Comparison of ENCODE assay signal across 24 mouse cellular contexts in the genomic region with DNA sequence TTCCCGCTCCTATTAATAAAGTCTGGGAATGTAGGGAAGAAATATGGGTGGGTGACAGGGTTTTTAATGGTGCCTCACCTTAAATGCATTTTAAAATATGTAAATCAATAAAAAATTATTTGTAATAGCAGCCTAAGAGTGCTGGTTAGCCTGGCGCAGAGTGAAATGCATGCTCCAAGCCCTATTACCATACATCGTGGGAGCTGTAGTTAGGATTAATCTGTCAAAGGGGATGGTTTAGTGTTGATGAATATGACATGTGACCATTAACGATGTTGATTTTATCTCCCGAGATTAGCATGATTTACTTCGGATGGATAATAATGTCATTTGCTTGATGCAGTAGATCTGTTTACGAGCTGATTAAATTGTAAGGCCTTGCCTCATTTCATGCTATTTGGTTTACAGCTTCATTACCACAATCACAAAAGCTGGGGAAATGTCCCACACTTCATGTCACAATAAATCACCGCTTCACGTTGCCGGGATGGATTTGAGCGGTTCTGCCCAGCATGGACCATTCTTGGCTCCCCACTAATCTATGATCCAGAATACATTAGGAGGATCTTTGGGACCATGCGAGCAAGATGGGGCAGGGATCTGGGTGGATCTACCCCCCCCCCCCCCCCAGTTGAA. TPM values are rescaled to one million over a fixed set of nuclear protein-coding genes. Genes with fewer than 3 reads are reported as not detected.
A peak's percentile ranks its signal among the peaks of the same experiment; 100 is the strongest.
DNase-seq lines count a peak whose midpoint lies in the region; ATAC-seq lines count a peak whose summit lies in the region.
"Had no signal": no experiment of that assay in that cellular context is flagged by ENCODE, and none has a peak within 500 bp of the region (broad histone marks: within the 10 kb centered on the region; RNA-seq: fewer than 3 reads in every experiment).

No protein-coding gene starts in this region.

- no peak overlapping the region for H3K27ac ChIP-seq in forebrain, embryonic 16.5 days (ENCODE audit: low read length)
- H3K27ac ChIP-seq in forebrain, embryonic 15.5 days (replicated peaks): no peak overlapping the region
- peak overlapping the region; percentile 57; the same call in 1 of the 2 replicates for H3K27ac ChIP-seq in hindbrain, embryonic 10.5 days
- H3K27ac ChIP-seq in hindbrain, embryonic 16.5 days (ENCODE audit: low read depth, low read length): no peak overlapping the region
- H3K27ac ChIP-seq in neural tube, embryonic 15.5 days (replicated peaks): no peak overlapping the region; the same call in 1 of the 2 replicates
- H3K27ac ChIP-seq: embryonic facial prominence, embryonic 12.5 days; heart, embryonic 13.5 days; stomach, embryonic 15.5 days had no signal

- H3K4me1 ChIP-seq in forebrain, embryonic 16.5 days (replicated peaks; ENCODE audit: control insufficient read depth, insufficient read depth, low read length): peaks cover 2% of the 10 kb centered on the region; the same call in 1 of the 2 replicates
- H3K4me1 ChIP-seq in forebrain, embryonic 15.5 days: peaks cover 6% of the 10 kb centered on the region; the same call in 1 of the 2 replicates
- H3K4me1 ChIP-seq in hindbrain, embryonic 10.5 days (replicated peaks): peaks cover 31% of the 10 kb centered on the region
- H3K4me1 ChIP-seq in hindbrain, embryonic 16.5 days (ENCODE audit: control insufficient read depth, insufficient read depth, low read depth, low read length): no peaks in the 10 kb centered on the region
- peaks cover 24% of the 10 kb centered on the region for H3K4me1 ChIP-seq in neural tube, embryonic 15.5 days
- H3K4me1 ChIP-seq: embryonic facial prominence, embryonic 12.5 days; heart, embryonic 13.5 days; stomach, embryonic 15.5 days had no signal

- no peak overlapping the region for H3K4me3 ChIP-seq in forebrain, embryonic 16.5 days (replicated peaks; ENCODE audit: low read length)
- no peak overlapping the region for H3K4me3 ChIP-seq in forebrain, embryonic 15.5 days
- H3K4me3 ChIP-seq in hindbrain, embryonic 10.5 days: no peak overlapping the region
- H3K4me3 ChIP-seq in hindbrain, embryonic 16.5 days (ENCODE audit: low read length): no peak overlapping the region
- H3K4me3 ChIP-seq in neural tube, embryonic 15.5 days (replicated peaks): no peak overlapping the region
- H3K4me3 ChIP-seq: embryonic facial prominence, embryonic 12.5 days; erythroblast, embryonic 14.5 days; heart, embryonic 13.5 days; megakaryocyte, embryonic 14.5 days; stomach, embryonic 15.5 days had no signal

- 22% methylated on average over 12 of the region's 12 CpGs for WGBS in forebrain, embryonic 16.5 days
- 24% methylated on average over 12 of the region's 12 CpGs for WGBS in forebrain, embryonic 15.5 days
- 74% methylated on average over 12 of the region's 12 CpGs for WGBS in hindbrain, embryonic 10.5 days
- WGBS in hindbrain, embryonic 16.5 days: 39% methylated on average over 12 of the region's 12 CpGs
- 17% methylated on average over 12 of the region's 12 CpGs for WGBS in neural tube, embryonic 15.5 days

- no peaks in the 10 kb centered on the region for H3K36me3 ChIP-seq in forebrain, embryonic 16.5 days (ENCODE audit: control insufficient read depth, insufficient read depth)
- H3K36me3 ChIP-seq in forebrain, embryonic 15.5 days: no peaks in the 10 kb centered on the region
- H3K36me3 ChIP-seq in hindbrain, embryonic 10.5 days: no peaks in the 10 kb centered on the region
- H3K36me3 ChIP-seq in hindbrain, embryonic 16.5 days (ENCODE audit: control insufficient read depth, insufficient read depth, low read length): no peaks in the 10 kb centered on the region
- H3K36me3 ChIP-seq in neural tube, embryonic 15.5 days: no peaks in the 10 kb centered on the region
- H3K36me3 ChIP-seq: embryonic facial prominence, embryonic 12.5 days; heart, embryonic 13.5 days; stomach, embryonic 15.5 days had no signal

- DNase-seq in hindbrain, embryonic 10.5 days (ENCODE audit: low spot score): no peak
- DNase-seq in ovary, adult 18-20 months (ENCODE audit: low spot score): no peak
- DNase-seq in layer of hippocampus, adult 11-12 months (ENCODE audit: low spot score): no peak
- DNase-seq: adrenal gland, adult 2 months; B cell, adult 2 months; cerebellum, adult 8-10 months; gastrocnemius, postnatal 10 days; heart, adult 11 months; kidney, adult 8-10 months; kidney, postnatal 14 days; left cerebral cortex, postnatal 4 days; lung, adult 18-20 months; lung, postnatal 14 days; right cerebral cortex, postnatal 25 days had no signal

- peak; percentile 49; the same call in 1 of the 2 replicates for ATAC-seq in forebrain, embryonic 16.5 days
- no peak for ATAC-seq in forebrain, embryonic 15.5 days (replicated peaks)
- ATAC-seq in hindbrain, embryonic 16.5 days: 0 out of 2 replicates have a peak, but pooled peaks have one; percentile 55
- ATAC-seq in neural tube, embryonic 15.5 days (ENCODE audit: low FRiP score): peak; percentile 63
- ATAC-seq: inflammation-experienced regulatory T-cells, adult 6 months had no signal

- H3K4me2 ChIP-seq in forebrain, embryonic 16.5 days (ENCODE audit: low read length): no peak overlapping the region
- H3K4me2 ChIP-seq in forebrain, embryonic 15.5 days (replicated peaks): no peak overlapping the region
- H3K4me2 ChIP-seq in hindbrain, embryonic 16.5 days (ENCODE audit: low read length): no peak overlapping the region
- no peak overlapping the region for H3K4me2 ChIP-seq in neural tube, embryonic 15.5 days
- H3K4me2 ChIP-seq: embryonic facial prominence, embryonic 12.5 days; heart, embryonic 13.5 days; stomach, embryonic 15.5 days had no signal

- H3K9ac ChIP-seq in forebrain, embryonic 16.5 days (replicated peaks; ENCODE audit: low read depth, low read length): no peak overlapping the region
- H3K9ac ChIP-seq in forebrain, embryonic 15.5 days (replicated peaks): no peak overlapping the region
- no peak overlapping the region for H3K9ac ChIP-seq in hindbrain, embryonic 16.5 days (ENCODE audit: low read depth, low read length)
- no peak overlapping the region for H3K9ac ChIP-seq in neural tube, embryonic 15.5 days (replicated peaks)
- H3K9ac ChIP-seq: embryonic facial prominence, embryonic 12.5 days; heart, embryonic 13.5 days; stomach, embryonic 15.5 days had no signal

- H3K27me3 ChIP-seq in forebrain, embryonic 16.5 days (replicated peaks; ENCODE audit: control insufficient read depth, insufficient read depth, low read length): peaks cover 3% of the 10 kb centered on the region; the same call in 1 of the 2 replicates
- H3K27me3 ChIP-seq in forebrain, embryonic 15.5 days: 0 out of 2 replicates have a peak, but pooled peaks cover 3% of the 10 kb centered on the region
- peaks cover 15% of the 10 kb centered on the region; the same call in 1 of the 2 replicates for H3K27me3 ChIP-seq in hindbrain, embryonic 10.5 days (ENCODE audit: insufficient read depth, poor library complexity, severe bottlenecking)
- no peaks in the 10 kb centered on the region for H3K27me3 ChIP-seq in hindbrain, embryonic 16.5 days (replicated peaks; ENCODE audit: control insufficient read depth, insufficient read depth, low read length)
- peaks cover 19% of the 10 kb centered on the region; the same call in 1 of the 2 replicates for H3K27me3 ChIP-seq in neural tube, embryonic 15.5 days (replicated peaks)
- H3K27me3 ChIP-seq: embryonic facial prominence, embryonic 12.5 days; stomach, embryonic 15.5 days had no signal

- no peaks in the 10 kb centered on the region for H3K9me3 ChIP-seq in forebrain, embryonic 16.5 days (ENCODE audit: control insufficient read depth, low read length)
- no peaks in the 10 kb centered on the region for H3K9me3 ChIP-seq in forebrain, embryonic 15.5 days
- no peaks in the 10 kb centered on the region for H3K9me3 ChIP-seq in hindbrain, embryonic 10.5 days
- no peaks in the 10 kb centered on the region for H3K9me3 ChIP-seq in hindbrain, embryonic 16.5 days (ENCODE audit: control insufficient read depth, low read length)
- H3K9me3 ChIP-seq in neural tube, embryonic 15.5 days (replicated peaks): no peaks in the 10 kb centered on the region
- H3K9me3 ChIP-seq: embryonic facial prominence, embryonic 12.5 days; heart, embryonic 13.5 days; stomach, embryonic 15.5 days had no signal

RNA-seq across cellular contexts. Expression of gene Zfp503, which starts 21.9 kb away (rescaled TPM):
- 5.4 and 5.5 TPM in 2 replicates for polyA plus RNA-seq in forebrain, embryonic 16.5 days (2015; fragmentation: Nextera tagmentation; extraction: Ambion mirVana)
- 7.4 TPM in 2 replicates for polyA plus RNA-seq in forebrain, embryonic 15.5 days (2015; fragmentation: Nextera tagmentation; extraction: Ambion mirVana)
- polyA plus RNA-seq in hindbrain, embryonic 10.5 days (2016; fragmentation: Nextera tagmentation; extraction: Ambion mirVana): 12.3 and 20.0 TPM in 2 replicates
- 8.0 and 9.9 TPM in 2 replicates for polyA plus RNA-seq in hindbrain, embryonic 16.5 days (2015; fragmentation: Nextera tagmentation; extraction: Ambion mirVana)
- polyA plus RNA-seq in neural tube, embryonic 15.5 days (2015; fragmentation: Nextera tagmentation; extraction: Ambion mirVana): 12.7 and 12.9 TPM in 2 replicates
- polyA plus RNA-seq: inflammation-experienced regulatory T-cells, adult 6 months had no signal

RNA-seq across cellular contexts. Expression of gene Lrmda, which starts 52.0 kb away (rescaled TPM):
- polyA plus RNA-seq in forebrain, embryonic 16.5 days (2015; fragmentation: Nextera tagmentation; extraction: Ambion mirVana): 0.30 TPM in 1 of 2 replicates, not detected in the other
- 0.15 TPM in 1 of 2 replicates, not detected in the other for polyA plus RNA-seq in forebrain, embryonic 15.5 days (2015; fragmentation: Nextera tagmentation; extraction: Ambion mirVana)
- 0.47 and 0.55 TPM in 2 replicates for polyA plus RNA-seq in hindbrain, embryonic 10.5 days (2016; fragmentation: Nextera tagmentation; extraction: Ambion mirVana)
- polyA plus RNA-seq in hindbrain, embryonic 16.5 days (2015; fragmentation: Nextera tagmentation; extraction: Ambion mirVana): 0.30 and 0.80 TPM in 2 replicates
- polyA plus RNA-seq in neural tube, embryonic 15.5 days (2015; fragmentation: Nextera tagmentation; extraction: Ambion mirVana): 0.49 and 0.68 TPM in 2 replicates
- polyA plus RNA-seq: erythroblast, embryonic 14.5 days; inflammation-experienced regulatory T-cells, adult 6 months had no signal
